Mouse (Mus musculus): ENCODE measurements around the gene Spata25. TPM values are rescaled to one million over a fixed set of nuclear protein-coding genes. Genes with fewer than 3 reads are reported as not detected.

Gene Spata25
- polyA plus RNA-seq, 1 experiment from 2014 or later: not detected

DNA sequence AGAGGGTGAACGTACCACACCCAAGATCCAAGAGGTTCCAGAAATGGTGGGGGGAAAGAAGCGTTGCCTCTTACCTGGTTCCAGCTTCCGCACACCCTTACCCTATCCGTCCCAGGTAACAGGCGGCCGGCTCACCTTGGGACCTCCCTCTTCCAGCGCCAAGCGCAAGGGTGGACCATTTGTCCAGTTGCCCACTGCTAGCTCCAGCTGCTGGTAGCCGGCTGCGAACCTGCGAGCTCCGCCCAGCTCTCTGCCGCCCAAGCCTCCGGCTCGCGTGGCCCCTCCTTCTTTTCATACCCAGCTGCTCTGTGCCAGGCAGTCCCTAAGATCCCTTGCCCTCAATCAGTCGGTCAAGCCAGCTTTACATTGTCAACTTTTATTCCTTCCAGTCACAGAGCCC, 51.5 kb downstream of the Spata25 start:
- Histone ChIP-seq H3K27ac (ENCODE audit: low read depth) (no peak overlapping the region), H3K9me3 (ENCODE audit: control insufficient read depth, low read length) (no peaks in the 10 kb centered on the region), H3K4me3 (ENCODE audit: low read depth, low read length) (no peak overlapping the region), H3K27me3 (replicated peaks; ENCODE audit: control insufficient read depth, insufficient read depth, low read length) (no peaks in the 10 kb centered on the region), H3K4me1 (replicated peaks; ENCODE audit: control insufficient read depth, insufficient read depth, low read length) (peaks cover 5% of the 10 kb centered on the region; the same call in 1 of the 2 replicates), H3K36me3 (ENCODE audit: control insufficient read depth, insufficient read depth, low read length) (peaks cover 14% of the 10 kb centered on the region), H3K9ac (ENCODE audit: low read length) (no peak overlapping the region), H3K4me2 (ENCODE audit: low read length) (no peak overlapping the region)
- no peak for ATAC-seq (replicated peaks; ENCODE audit: low FRiP score, low TSS enrichment, low read depth)
- DNase-seq (ENCODE audit: low spot score): no peak
- WGBS: 64% methylated on average over 17 of the region's 17 CpGs

Other genes with a start within 250 kb of the Spata25 start
- 1.5 and 3.2 TPM in 2 replicates for gene Wfdc6a, start 243.1 kb downstream of the Spata25 start, polyA plus RNA-seq (2014; fragmentation: Nextera tagmentation; extraction: Ambion mirVana)
- gene Eppin, start 234.9 kb downstream of the Spata25 start, polyA plus RNA-seq (2014; fragmentation: Nextera tagmentation; extraction: Ambion mirVana): not detected in 2 replicates
- gene Wfdc6b, start 215.0 kb downstream of the Spata25 start, polyA plus RNA-seq (2014; fragmentation: Nextera tagmentation; extraction: Ambion mirVana): not detected in 2 replicates
- gene Wfdc8, start 214.9 kb downstream of the Spata25 start, polyA plus RNA-seq (2014; fragmentation: Nextera tagmentation; extraction: Ambion mirVana): not detected in 2 replicates
- not detected in 2 replicates for gene Wfdc16, start 189.7 kb downstream of the Spata25 start, polyA plus RNA-seq (2014; fragmentation: Nextera tagmentation; extraction: Ambion mirVana)
- gene Wfdc10, start 172.5 kb downstream of the Spata25 start, polyA plus RNA-seq (2014; fragmentation: Nextera tagmentation; extraction: Ambion mirVana): 1.2 TPM in 1 of 2 replicates, not detected in the other
- not detected in 2 replicates for gene Wfdc9, start 172.0 kb downstream of the Spata25 start, polyA plus RNA-seq (2014; fragmentation: Nextera tagmentation; extraction: Ambion mirVana)
- not detected in 2 replicates for gene Wfdc11, start 154.4 kb downstream of the Spata25 start, polyA plus RNA-seq (2014; fragmentation: Nextera tagmentation; extraction: Ambion mirVana)
- 0.28 TPM in 2 replicates for gene Wfdc13, start 143.4 kb downstream of the Spata25 start, polyA plus RNA-seq (2014; fragmentation: Nextera tagmentation; extraction: Ambion mirVana)
- gene Spint4, start 130.0 kb downstream of the Spata25 start, polyA plus RNA-seq (2014; fragmentation: Nextera tagmentation; extraction: Ambion mirVana): not detected in 2 replicates
- not detected in 2 replicates for gene Spint5, start 113.2 kb downstream of the Spata25 start, polyA plus RNA-seq (2014; fragmentation: Nextera tagmentation; extraction: Ambion mirVana)
- gene Wfdc3, start 82.6 kb downstream of the Spata25 start, polyA plus RNA-seq (2014; fragmentation: Nextera tagmentation; extraction: Ambion mirVana): 2.0 and 2.6 TPM in 2 replicates
- 66.4 and 67.0 TPM in 2 replicates for gene Dnttip1, start 82.6 kb downstream of the Spata25 start, polyA plus RNA-seq (2014; fragmentation: Nextera tagmentation; extraction: Ambion mirVana)
- 462 and 476 TPM in 2 replicates for gene Ube2c, start 58.6 kb downstream of the Spata25 start, polyA plus RNA-seq (2014; fragmentation: Nextera tagmentation; extraction: Ambion mirVana)
- 0.69 and 1.3 TPM in 2 replicates for gene Tnnc2, start 48.6 kb downstream of the Spata25 start, polyA plus RNA-seq (2014; fragmentation: Nextera tagmentation; extraction: Ambion mirVana)
- 20.5 and 21.3 TPM in 2 replicates for gene Snx21, start 42.7 kb downstream of the Spata25 start, polyA plus RNA-seq (2014; fragmentation: Nextera tagmentation; extraction: Ambion mirVana)
- gene Acot8, start 23.7 kb downstream of the Spata25 start, polyA plus RNA-seq (2014; fragmentation: Nextera tagmentation; extraction: Ambion mirVana): 19.2 and 19.6 TPM in 2 replicates
- 8.9 and 11.4 TPM in 2 replicates for gene Zswim3, start 23.4 kb downstream of the Spata25 start, polyA plus RNA-seq (2014; fragmentation: Nextera tagmentation; extraction: Ambion mirVana)
- gene Zswim1, start 5.9 kb downstream of the Spata25 start, polyA plus RNA-seq (2014; fragmentation: Nextera tagmentation; extraction: Ambion mirVana): 16.5 and 17.4 TPM in 2 replicates
- gene Ctsa, start 4.3 kb upstream of the Spata25 start, polyA plus RNA-seq (2014; fragmentation: Nextera tagmentation; extraction: Ambion mirVana): 155 and 168 TPM in 2 replicates
- gene Neurl2, start 4.9 kb upstream of the Spata25 start, polyA plus RNA-seq (2014; fragmentation: Nextera tagmentation; extraction: Ambion mirVana): 6.7 and 7.7 TPM in 2 replicates
- 25.7 and 28.1 TPM in 2 replicates for gene Pltp, start 29.2 kb upstream of the Spata25 start, polyA plus RNA-seq (2014; fragmentation: Nextera tagmentation; extraction: Ambion mirVana)
- gene Pcif1, start 50.8 kb upstream of the Spata25 start, polyA plus RNA-seq (2014; fragmentation: Nextera tagmentation; extraction: Ambion mirVana): 76.0 and 85.5 TPM in 2 replicates
- gene Zfp335, start 83.2 kb upstream of the Spata25 start, polyA plus RNA-seq (2014; fragmentation: Nextera tagmentation; extraction: Ambion mirVana): 12.7 and 14.3 TPM in 2 replicates
- gene Mmp9, start 112.2 kb upstream of the Spata25 start, polyA plus RNA-seq (2014; fragmentation: Nextera tagmentation; extraction: Ambion mirVana): 2.4 and 3.3 TPM in 2 replicates
- gene Slc12a5, start 132.3 kb upstream of the Spata25 start, polyA plus RNA-seq (2014; fragmentation: Nextera tagmentation; extraction: Ambion mirVana): 1.3 and 1.5 TPM in 2 replicates
- 57.0 and 58.5 TPM in 2 replicates for gene Ncoa5, start 206.3 kb upstream of the Spata25 start, polyA plus RNA-seq (2014; fragmentation: Nextera tagmentation; extraction: Ambion mirVana)
- 12.5 and 12.8 TPM in 2 replicates for gene Cd40, start 227.1 kb upstream of the Spata25 start, polyA plus RNA-seq (2014; fragmentation: Nextera tagmentation; extraction: Ambion mirVana)

Data from intestine, embryonic 14.5 days (tissue).